Mouse (Mus musculus): ENCODE measurements around the gene Arhgef2. TPM values are rescaled to one million over a fixed set of nuclear protein-coding genes. Genes with fewer than 3 reads are reported as not detected.
"Not testable (repeated sequence)": the region's sequence is repeated elsewhere in the genome, so short reads cannot be mapped to it uniquely, and the experiment has no call there.

Arhgef2 gene
- polyA plus RNA-seq, 1 experiment from 2014 or later = 127 TPM

DNA sequence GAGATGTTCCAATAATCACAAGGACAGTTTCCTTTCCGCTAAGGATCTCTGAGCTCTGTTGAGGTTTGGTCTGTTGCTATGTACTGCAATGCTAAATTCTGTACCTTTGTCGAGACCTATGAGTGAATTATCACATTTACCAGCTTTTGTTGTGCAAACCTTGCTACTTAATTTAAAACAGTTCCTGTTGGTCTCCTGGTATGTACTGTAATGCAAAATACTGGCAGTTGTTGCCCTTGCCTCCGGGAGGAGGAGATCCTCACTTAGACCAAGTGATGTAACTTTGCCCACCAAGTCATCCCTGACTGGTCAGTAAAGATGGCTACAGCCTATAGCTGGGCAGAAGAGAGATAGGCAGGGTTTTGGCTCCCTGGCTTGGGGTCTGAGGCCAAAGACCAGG, 30.2 kb upstream of the Arhgef2 start, which contains the start of gene Ssr2:
TSS of gene Ssr2 (plus strand) at position 337 of the 400 bp plus-strand sequence.
- no peak within 1 kb of the TSS for H3K9ac ChIP-seq
- no peak for ATAC-seq (ENCODE audit: insufficient read depth)
- no peak within 1 kb of the TSS for H3K4me2 ChIP-seq
- no peak for TF ChIP-seq CTCF (IDR thresholded peaks at IDR 0.05; ENCODE audit: low read depth)
- no peaks in the 10 kb centered on the region for H3K4me1 ChIP-seq (ENCODE audit: insufficient read depth)
- no peaks in the 10 kb centered on the region for H3K27me3 ChIP-seq (ENCODE audit: insufficient read depth, low read length)
- H3K4me3 ChIP-seq (ENCODE audit: low read depth, low read length) = no peak within 1 kb of the TSS
- no peak within 1 kb of the TSS for H3K27ac ChIP-seq (ENCODE audit: low read depth)
- H3K36me3 ChIP-seq (ENCODE audit: insufficient read depth) = no peaks in the 10 kb centered on the region
- 83% methylated on average over 3 of the region's 3 CpGs for WGBS
- no peaks in the 10 kb centered on the region for H3K9me3 ChIP-seq (ENCODE audit: low read depth, low read length)
- DNase-seq = no peak

DNA sequence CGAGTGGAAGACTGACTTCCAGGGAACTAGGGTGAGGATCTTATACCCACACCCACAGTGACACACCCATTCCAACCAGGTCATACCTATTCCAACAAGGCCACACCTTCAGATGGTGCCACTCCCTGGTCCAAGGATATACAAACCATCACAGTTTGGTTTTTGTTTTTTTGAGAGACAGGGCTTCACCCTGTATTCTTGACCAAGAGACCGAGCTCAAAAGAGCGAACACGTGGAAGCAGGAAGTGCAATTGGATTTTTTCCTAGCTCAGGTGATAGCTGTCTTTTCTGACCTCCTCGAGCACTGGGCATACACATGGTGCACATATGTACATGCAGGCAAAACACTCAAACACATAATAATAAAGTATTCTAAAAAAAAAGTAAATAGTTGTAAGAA, 27.9 kb upstream of the Arhgef2 start:
- not testable (repeated sequence) for H3K4me1 ChIP-seq (ENCODE audit: insufficient read depth); H3K27ac ChIP-seq (ENCODE audit: low read depth); H3K9me3 ChIP-seq (ENCODE audit: low read depth, low read length); ATAC-seq (ENCODE audit: insufficient read depth); H3K4me2 ChIP-seq; DNase-seq; H3K4me3 ChIP-seq (ENCODE audit: low read depth, low read length); H3K27me3 ChIP-seq (ENCODE audit: insufficient read depth, low read length); H3K9ac ChIP-seq
- peaks cover 17% of the 10 kb centered on the region; the same call in 1 of the 2 replicates for H3K36me3 ChIP-seq (ENCODE audit: insufficient read depth)
- WGBS = 80% methylated on average over 5 of the region's 5 CpGs

- peak; percentile 26; the same call in 1 of the 2 replicates for ATAC-seq (ENCODE audit: insufficient read depth)
- Histone ChIP-seq H3K27ac (ENCODE audit: low read depth) (no peak overlapping the region), H3K4me3 (ENCODE audit: low read depth, low read length) (peak overlapping the region; percentile 88)
Observed at GRCm38 (mm10) chr3:88578498-88579424, 27.0 kb upstream of the Arhgef2 start.

DNA sequence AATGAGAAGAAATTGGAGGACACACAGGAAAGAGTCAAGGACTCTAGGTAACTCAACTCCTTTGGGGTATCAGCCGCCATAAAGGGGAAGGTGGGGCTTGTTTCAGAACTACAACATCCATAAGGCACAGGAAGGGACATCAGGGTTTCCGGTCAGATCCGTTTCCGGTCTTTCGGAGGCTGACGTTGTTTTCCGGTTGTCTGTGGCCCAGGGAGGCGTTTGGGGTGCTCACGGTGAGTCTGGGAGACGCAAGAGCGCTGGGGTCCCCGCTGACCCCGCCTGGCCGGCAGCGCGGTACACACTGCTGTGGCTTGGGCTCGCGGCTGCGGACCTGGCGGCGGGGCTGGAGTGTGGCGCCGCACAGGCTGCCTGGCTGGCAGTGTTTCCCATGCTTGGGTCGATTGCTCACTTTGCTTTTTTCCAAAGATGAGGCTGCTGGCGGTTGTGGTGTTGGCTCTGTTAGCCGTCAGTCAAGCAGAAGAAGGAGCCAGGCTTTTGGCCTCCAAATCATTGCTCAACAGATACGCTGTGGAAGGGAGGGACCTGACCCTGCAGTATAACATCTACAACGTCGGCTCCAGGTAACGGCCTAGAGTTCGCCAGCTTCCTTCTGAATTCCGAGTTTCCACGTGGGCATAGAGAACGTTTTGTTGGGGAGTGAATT, 26.2 kb upstream of the Arhgef2 start:
- Histone ChIP-seq H3K4me1 (ENCODE audit: insufficient read depth) (no peaks in the 10 kb centered on the region), H3K4me2 (peak overlapping the region; percentile 74), H3K9ac (peak overlapping the region; percentile 87), H3K27me3 (ENCODE audit: insufficient read depth, low read length) (no peaks in the 10 kb centered on the region), H3K4me3 (ENCODE audit: low read depth, low read length) (peak overlapping the region; percentile 88), H3K9me3 (ENCODE audit: low read depth, low read length) (no peaks in the 10 kb centered on the region), H3K27ac (ENCODE audit: low read depth) (peak overlapping the region; percentile 58), H3K36me3 (ENCODE audit: insufficient read depth) (peaks cover 32% of the 10 kb centered on the region)
- ATAC-seq (ENCODE audit: insufficient read depth) (peak; percentile 90), DNase-seq (peak; percentile 90)
- WGBS = under 1% methylated on average over 34 of the region's 34 CpGs
- TF ChIP-seq CTCF (IDR thresholded peaks at IDR 0.05; ENCODE audit: low read depth) = no peak

More at GRCm38 (mm10) chr3:88578498-88579424, 27.0 kb upstream of the Arhgef2 start:
- H3K9me3 ChIP-seq (ENCODE audit: low read depth, low read length) = no peaks in the 10 kb centered on the region
- peak overlapping the region; percentile 87; the same call in 1 of the 2 replicates for H3K9ac ChIP-seq
- DNase-seq = no peak
- H3K4me1 ChIP-seq (ENCODE audit: insufficient read depth) = no peaks in the 10 kb centered on the region
- WGBS = 45% methylated on average over 8 of the region's 8 CpGs
- H3K4me2 ChIP-seq = peak overlapping the region; percentile 74
- peaks cover 26% of the 10 kb centered on the region for H3K36me3 ChIP-seq (ENCODE audit: insufficient read depth)
- no peaks in the 10 kb centered on the region for H3K27me3 ChIP-seq (ENCODE audit: insufficient read depth, low read length)
- TF ChIP-seq CTCF (IDR thresholded peaks at IDR 0.05; ENCODE audit: low read depth) = no peak

DNA sequence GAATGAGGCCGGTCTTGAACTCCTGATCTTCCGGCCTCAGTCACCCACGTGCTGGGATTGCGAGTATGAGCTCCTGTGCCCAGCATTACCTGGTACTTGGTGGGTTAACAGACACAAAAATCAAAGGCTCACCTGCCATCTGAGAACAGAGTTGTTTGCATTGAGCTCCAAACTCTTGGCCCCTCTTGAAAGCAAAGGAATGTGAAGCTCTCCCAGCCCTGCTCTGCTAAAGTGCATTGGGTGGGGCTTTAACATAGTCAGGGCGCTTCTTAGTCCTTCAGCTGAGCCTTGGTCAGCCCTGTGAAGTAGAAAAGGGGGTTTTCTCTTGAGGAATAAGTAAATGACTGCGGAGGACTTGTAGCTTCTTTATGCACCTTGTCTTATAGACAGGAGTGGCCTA, 20.0 kb upstream of the Arhgef2 start:
- H3K4me3 ChIP-seq (ENCODE audit: low read depth, low read length) = no peak overlapping the region
- TF ChIP-seq CTCF (IDR thresholded peaks at IDR 0.05; ENCODE audit: low read depth) = no peak
- 75% methylated on average over 6 of the region's 6 CpGs for WGBS
- H3K9ac ChIP-seq = no peak overlapping the region
- H3K4me1 ChIP-seq (ENCODE audit: insufficient read depth) = no peaks in the 10 kb centered on the region
- H3K36me3 ChIP-seq (ENCODE audit: insufficient read depth) = peaks cover 66% of the 10 kb centered on the region
- 0 out of 2 replicates have a peak overlapping the region, but pooled peaks have one; percentile 34 for H3K27ac ChIP-seq (ENCODE audit: low read depth)
- H3K9me3 ChIP-seq (ENCODE audit: low read depth, low read length) = no peaks in the 10 kb centered on the region
- DNase-seq = peak; percentile 57
- no peak overlapping the region for H3K4me2 ChIP-seq
- peak; percentile 58 for ATAC-seq (ENCODE audit: insufficient read depth)
- H3K27me3 ChIP-seq (ENCODE audit: insufficient read depth, low read length) = no peaks in the 10 kb centered on the region

- no peak overlapping the region for H3K9ac ChIP-seq
- no peak for ATAC-seq (ENCODE audit: insufficient read depth)
- DNase-seq = no peak
- H3K27me3 ChIP-seq (ENCODE audit: insufficient read depth, low read length) = no peaks in the 10 kb centered on the region
- no peak overlapping the region for H3K27ac ChIP-seq (ENCODE audit: low read depth)
- H3K4me2 ChIP-seq = no peak overlapping the region
- no peak for TF ChIP-seq CTCF (IDR thresholded peaks at IDR 0.05; ENCODE audit: low read depth)
- 87% methylated on average over 5 of the region's 5 CpGs for whole genome bisulfite sequencing
- no peak overlapping the region for H3K4me3 ChIP-seq (ENCODE audit: low read depth, low read length)
- no peaks in the 10 kb centered on the region for H3K4me1 ChIP-seq (ENCODE audit: insufficient read depth)
- H3K36me3 ChIP-seq (ENCODE audit: insufficient read depth) = peaks cover 61% of the 10 kb centered on the region
- no peaks in the 10 kb centered on the region for H3K9me3 ChIP-seq (ENCODE audit: low read depth, low read length)
Observed at GRCm38 (mm10) chr3:88586640-88587039, 19.1 kb upstream of the Arhgef2 start.

GRCm38 (mm10) chr3:88590246-88590645, 15.5 kb upstream of the Arhgef2 start:
- H3K9ac ChIP-seq = no peak overlapping the region
- peak overlapping the region; percentile 79 for H3K27ac ChIP-seq (ENCODE audit: low read depth)
- TF ChIP-seq CTCF (IDR thresholded peaks at IDR 0.05; ENCODE audit: low read depth) = no peak
- no peaks in the 10 kb centered on the region for H3K9me3 ChIP-seq (ENCODE audit: low read depth, low read length)
- DNase-seq (peak; percentile 64), ATAC-seq (ENCODE audit: insufficient read depth) (no peak)
- H3K4me3 ChIP-seq (ENCODE audit: low read depth, low read length) = no peak overlapping the region
- H3K36me3 ChIP-seq (ENCODE audit: insufficient read depth) = peaks cover 33% of the 10 kb centered on the region
- H3K4me1 ChIP-seq (ENCODE audit: insufficient read depth) = peaks cover 14% of the 10 kb centered on the region
- H3K27me3 ChIP-seq (ENCODE audit: insufficient read depth, low read length) = no peaks in the 10 kb centered on the region
- no peak overlapping the region for H3K4me2 ChIP-seq
- whole genome bisulfite sequencing = 20% methylated on average over 5 of the region's 5 CpGs
